Mouse (Mus musculus) midbrain, embryonic 11.5 days (tissue): Measurements from ENCODE around the gene Abhd17c. TPM values are rescaled to one million over a fixed set of nuclear protein-coding genes. Genes with fewer than 3 reads are reported as not detected.
"Not testable (repeated sequence)": the region's sequence is repeated elsewhere in the genome, so short reads cannot be mapped to it uniquely, and the experiment has no call there.

Experiments used
- ATAC-seq: fragments of 200-750 bp; cut with Nextera tagmentation; 2 replicates; pipeline ENCODE4 v1.8.0; 2017; ENCODE audit warnings: moderate TSS enrichment, moderate library complexity; ENCODE audit not compliant: low FRiP score
- DNase-seq: peaks from one replicate; pipeline ENCODE4 v3.0.0; 2015; ENCODE audit warnings: low spot score; ENCODE audit errors: missing footprints
- H3K27ac ChIP-seq: fragments of 300-500 bp; sonication (generic); 2 replicates; pipeline ENCODE4 v1.5.1; 2014; ENCODE audit warnings: low read depth, low read length
- H3K27me3 ChIP-seq: fragments of 300-500 bp; sonication (generic); 2 replicates; pipeline ENCODE4 v1.6.1; 2014; ENCODE audit warnings: mild to moderate bottlenecking, low read length, moderate library complexity, mixed read lengths; ENCODE audit not compliant: control insufficient read depth, insufficient read depth
- H3K36me3 ChIP-seq: fragments of 300-500 bp; sonication (generic); 2 replicates; pipeline ENCODE4 v1.6.1; 2014; ENCODE audit warnings: mild to moderate bottlenecking, low read length, moderate library complexity, mixed read lengths; ENCODE audit not compliant: control insufficient read depth, insufficient read depth
- H3K4me1 ChIP-seq: fragments of 300-500 bp; sonication (generic); 2 replicates; pipeline ENCODE4 v1.6.1; 2014; ENCODE audit warnings: low read length; ENCODE audit not compliant: control insufficient read depth, insufficient read depth
- H3K4me2 ChIP-seq: fragments of 300-500 bp; sonication (generic); 2 replicates; pipeline ENCODE4 v1.6.1; 2014; ENCODE audit warnings: mild to moderate bottlenecking, moderate library complexity
- H3K4me3 ChIP-seq: fragments of 300-500 bp; sonication (generic); 2 replicates; pipeline ENCODE4 v1.5.1; 2014; ENCODE audit warnings: low read depth, low read length
- H3K9ac ChIP-seq: fragments of 300-500 bp; sonication (generic); 2 replicates; pipeline ENCODE4 v1.6.1; 2014; ENCODE audit warnings: low read length
- H3K9me3 ChIP-seq: fragments of 300-500 bp; sonication (generic); 2 replicates; pipeline ENCODE4 v1.6.1; 2016; ENCODE audit warnings: low read length; ENCODE audit not compliant: control insufficient read depth
- WGBS: fragments of 180-500 bp; shearing (Covaris S2); extraction: QIAGEN DNeasy Blood & Tissue Kit; methylation state at CpG from one replicate; pipeline ENCODE4 v1.1.7; 2014; 5-methylcytosine and 5-hydroxymethylcytosine counted together
- polyA plus RNA-seq: library from polyadenylated mRNA; unstranded; fragments of >200 nt; fragmentation: Nextera tagmentation; extraction: Ambion mirVana; gene quantifications from 2 replicates; pipeline ENCODE4 v1.2.1, GENCODE M21; 2014

Gene Abhd17c
- polyA plus RNA-seq, 1 experiment from 2014 or later = 57.2 TPM

DNA sequence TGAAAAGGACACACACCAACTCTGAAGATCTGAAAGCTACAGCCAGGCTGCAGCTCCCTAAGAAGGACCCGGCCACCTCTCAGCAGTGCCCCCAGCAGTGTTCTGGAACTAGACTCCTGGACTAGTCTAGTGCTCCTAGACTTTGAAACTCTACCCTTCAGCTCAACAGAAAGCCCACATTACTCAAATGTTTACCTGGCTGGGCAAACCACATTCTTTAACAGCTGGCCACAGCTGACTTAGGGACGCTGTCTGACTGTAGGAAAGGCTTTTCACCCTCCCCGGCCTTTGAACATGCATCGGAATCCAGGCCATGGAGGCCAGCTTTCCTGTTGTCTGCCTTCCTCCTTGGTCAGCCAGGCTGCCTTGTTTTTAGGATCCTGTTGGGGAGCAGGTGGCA is 20.0 kb downstream of the Abhd17c start:
- no peak overlapping the region for H3K4me2 ChIP-seq
- H3K9me3 ChIP-seq = no peaks in the 10 kb centered on the region
- no peak overlapping the region for H3K4me3 ChIP-seq
- no peak overlapping the region for H3K27ac ChIP-seq
- H3K9ac ChIP-seq = no peak overlapping the region
- DNase-seq = no peak
- H3K27me3 ChIP-seq = no peaks in the 10 kb centered on the region
- 90% methylated on average over 4 of the region's 4 CpGs for WGBS
- no peak for ATAC-seq
- H3K36me3 ChIP-seq = no peaks in the 10 kb centered on the region
- H3K4me1 ChIP-seq = peaks cover 2% of the 10 kb centered on the region; the same call in 1 of the 2 replicates

DNA sequence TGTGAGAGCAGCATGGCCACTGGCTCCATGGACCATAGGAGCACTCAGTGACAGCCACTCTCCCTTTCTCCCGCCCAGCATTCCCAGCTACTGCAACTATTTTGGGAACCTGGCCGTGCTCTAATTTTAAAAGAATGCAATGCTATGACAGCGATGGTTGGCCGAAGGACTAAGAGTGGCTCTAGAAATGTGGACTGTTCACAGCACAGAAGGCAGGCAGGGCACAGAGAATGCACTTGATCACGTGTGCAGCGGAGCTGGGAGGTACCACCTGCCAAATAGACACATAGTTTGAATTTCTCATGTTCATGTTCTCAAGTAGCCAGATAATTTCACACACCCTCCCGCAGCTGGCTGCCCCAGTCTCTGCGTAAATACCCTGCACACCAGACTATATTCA is 23.0 kb downstream of the Abhd17c start:
- H3K4me2 ChIP-seq = no peak overlapping the region
- H3K27me3 ChIP-seq = no peaks in the 10 kb centered on the region
- WGBS = 79% methylated on average over 8 of the region's 8 CpGs
- DNase-seq = no peak
- no peak overlapping the region for H3K4me3 ChIP-seq
- no peaks in the 10 kb centered on the region for H3K36me3 ChIP-seq
- no peak overlapping the region for H3K9ac ChIP-seq
- no peak overlapping the region for H3K27ac ChIP-seq
- H3K9me3 ChIP-seq = no peaks in the 10 kb centered on the region
- H3K4me1 ChIP-seq = peaks cover 2% of the 10 kb centered on the region; the same call in 1 of the 2 replicates
- ATAC-seq = no peak

DNA sequence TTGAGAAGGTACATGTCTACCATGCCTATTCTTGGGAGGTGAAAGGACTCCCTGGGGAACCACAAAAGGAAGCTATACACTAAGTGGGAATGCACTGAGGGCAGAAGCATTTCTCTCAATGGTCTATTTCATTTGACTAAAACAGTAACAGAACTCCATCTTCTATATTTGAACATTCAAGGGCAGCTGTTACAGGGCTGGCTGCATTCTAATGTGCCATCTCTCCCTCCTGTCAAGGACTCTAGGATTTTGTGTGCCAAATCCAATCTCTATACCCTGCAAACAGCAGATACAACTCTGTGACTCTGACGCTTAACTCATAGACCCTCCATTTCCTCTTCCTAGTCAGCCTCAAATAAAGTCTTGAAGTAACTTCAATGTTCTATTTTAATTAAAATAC is 26.0 kb downstream of the Abhd17c start:
- Histone ChIP-seq H3K27ac (no peak overlapping the region), H3K4me1 (peaks cover 2% of the 10 kb centered on the region; the same call in 1 of the 2 replicates), H3K9ac (no peak overlapping the region), H3K4me2 (no peak overlapping the region), H3K27me3 (no peaks in the 10 kb centered on the region), H3K9me3 (no peaks in the 10 kb centered on the region), H3K4me3 (no peak overlapping the region), H3K36me3 (no peaks in the 10 kb centered on the region)
- DNase-seq (no peak), ATAC-seq (no peak)
- 97% methylated on average over 1 of the region's 1 CpGs for WGBS

DNA sequence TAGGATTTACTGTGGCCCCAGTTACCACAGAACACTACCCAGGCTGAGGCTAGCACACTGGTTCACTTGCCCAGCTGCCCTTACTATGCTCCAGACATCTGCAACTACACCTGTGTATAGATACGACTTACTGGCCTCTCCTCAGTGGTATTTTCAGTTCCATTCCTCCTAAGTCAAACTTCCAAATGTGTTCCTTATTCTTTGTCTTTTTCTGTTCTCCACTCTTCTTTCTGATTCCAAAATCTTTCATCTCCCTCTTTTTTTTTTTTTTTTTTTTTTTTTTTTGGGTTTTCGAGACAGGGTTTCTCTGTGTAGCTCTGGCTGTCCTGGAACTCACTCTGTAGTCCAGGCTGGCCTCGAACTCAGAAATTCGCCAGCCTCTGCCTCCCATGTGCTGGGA is 28.0 kb downstream of the Abhd17c start:
- 92% methylated on average over 3 of the region's 4 CpGs for WGBS
- H3K4me3 ChIP-seq, H3K4me1 ChIP-seq, H3K4me2 ChIP-seq, H3K27ac ChIP-seq, H3K27me3 ChIP-seq, H3K9me3 ChIP-seq, ATAC-seq, H3K36me3 ChIP-seq, H3K9ac ChIP-seq, DNase-seq: not testable (repeated sequence)

DNA sequence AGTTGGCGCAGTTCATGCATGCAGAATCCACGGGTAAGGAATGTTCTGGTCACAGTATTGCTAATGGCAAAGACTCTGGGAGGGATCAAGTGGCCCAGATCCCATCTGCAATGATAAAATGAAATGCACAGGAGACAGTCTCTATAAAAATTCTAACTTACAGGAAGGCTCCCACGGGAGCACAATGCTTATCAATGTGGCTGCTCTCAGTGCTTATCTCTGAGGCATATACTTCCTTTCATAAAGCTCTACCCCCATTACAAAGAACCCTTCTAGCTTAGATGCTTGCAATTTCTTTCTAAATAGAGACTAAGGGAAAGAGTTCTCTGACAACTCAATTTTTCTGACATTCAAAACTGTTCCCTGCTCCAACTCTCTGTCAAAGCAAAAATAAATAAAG is 29.9 kb downstream of the Abhd17c start:
- Histone ChIP-seq H3K9me3 (no peaks in the 10 kb centered on the region), H3K36me3 (no peaks in the 10 kb centered on the region), H3K4me3 (no peak overlapping the region), H3K27me3 (no peaks in the 10 kb centered on the region), H3K4me1 (peaks cover 3% of the 10 kb centered on the region; the same call in 1 of the 2 replicates), H3K4me2 (no peak overlapping the region), H3K27ac (no peak overlapping the region), H3K9ac (no peak overlapping the region)
- ATAC-seq (no peak), DNase-seq (no peak)
- WGBS = 87% methylated on average over 3 of the region's 3 CpGs

DNA sequence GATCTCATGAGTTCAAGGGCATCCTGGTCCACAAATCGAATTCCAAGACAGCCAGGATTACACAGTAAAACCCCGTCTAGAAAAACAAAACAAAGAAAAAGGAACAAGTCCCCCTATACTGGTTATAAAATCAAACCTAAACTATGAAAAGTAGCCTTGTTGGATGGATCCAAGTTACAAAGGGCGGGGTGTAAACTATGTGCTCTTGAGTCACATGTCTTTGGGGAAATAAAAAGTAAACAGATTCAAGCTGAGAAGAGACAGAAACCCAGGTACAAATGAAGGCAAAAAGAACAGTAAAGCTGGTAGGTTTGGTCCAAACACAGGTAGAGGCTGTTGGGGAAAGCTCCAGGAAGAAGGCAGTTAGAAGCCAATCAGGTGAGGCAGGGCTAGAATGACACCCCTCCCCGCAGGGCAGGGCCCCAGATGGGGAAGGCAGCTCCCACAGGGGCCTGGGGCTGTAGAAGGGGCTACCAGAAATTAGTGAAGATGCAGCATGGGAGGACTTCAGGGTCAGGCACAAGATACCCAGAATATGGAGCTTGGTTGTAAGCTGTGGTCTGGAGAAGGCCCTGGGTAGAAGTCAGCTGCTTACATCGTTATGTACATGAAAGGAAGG is 31.4 kb downstream of the Abhd17c start:
- 82% methylated on average over 5 of the region's 5 CpGs for WGBS
- Histone ChIP-seq H3K36me3 (no peaks in the 10 kb centered on the region), H3K9me3 (no peaks in the 10 kb centered on the region), H3K27me3 (no peaks in the 10 kb centered on the region), H3K4me2 (no peak overlapping the region), H3K4me1 (peaks cover 3% of the 10 kb centered on the region; the same call in 1 of the 2 replicates), H3K9ac (no peak overlapping the region), H3K27ac (no peak overlapping the region), H3K4me3 (no peak overlapping the region)
- DNase-seq = no peak
- no peak for ATAC-seq

DNA sequence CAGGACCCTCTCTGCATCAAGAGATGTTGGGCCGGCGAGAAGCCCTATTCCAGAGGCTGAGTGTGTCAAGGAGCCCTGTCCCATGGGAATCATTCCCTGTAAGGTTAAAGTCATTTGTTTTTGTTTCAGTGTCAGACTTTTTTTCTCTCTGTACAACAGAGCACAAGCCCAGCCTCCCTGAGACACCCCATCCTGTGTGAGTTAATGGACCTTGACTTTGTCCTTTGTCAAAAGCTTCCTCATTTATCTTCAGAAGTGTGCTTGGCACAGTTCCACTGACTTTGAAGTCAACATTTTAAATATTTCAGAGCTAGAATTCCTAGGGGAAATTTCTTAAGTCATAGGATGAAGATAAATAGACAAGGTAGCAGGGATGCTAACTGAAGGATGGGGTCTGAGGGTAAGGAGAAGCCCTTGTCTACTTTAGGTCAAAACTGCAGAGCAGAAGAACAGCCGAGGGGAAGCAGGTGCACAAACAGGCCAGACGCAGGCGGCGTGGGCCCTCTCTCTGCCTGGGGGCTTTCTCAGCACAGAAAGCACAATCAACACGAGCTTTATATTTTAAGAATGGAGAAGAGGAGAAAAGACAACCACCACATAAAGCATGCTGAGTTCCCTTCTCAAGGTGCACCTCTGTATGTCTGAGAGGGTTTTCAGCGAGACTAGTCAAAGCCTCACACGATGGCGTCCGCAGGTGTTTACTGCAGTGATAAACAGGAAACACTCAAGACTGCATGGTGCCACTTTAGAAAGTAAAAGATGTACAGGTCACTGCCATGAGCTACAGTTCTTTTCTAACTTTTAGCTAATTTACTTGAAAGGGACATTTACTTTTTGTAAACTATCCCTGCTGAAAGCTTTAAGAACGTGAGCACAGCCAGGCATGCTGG is 32.2 kb downstream of the Abhd17c start:
- Histone ChIP-seq H3K9ac (no peak overlapping the region), H3K27ac (no peak overlapping the region), H3K27me3 (no peaks in the 10 kb centered on the region), H3K9me3 (no peaks in the 10 kb centered on the region), H3K4me3 (no peak overlapping the region), H3K4me2 (no peak overlapping the region), H3K36me3 (no peaks in the 10 kb centered on the region), H3K4me1 (peaks cover 3% of the 10 kb centered on the region; the same call in 1 of the 2 replicates)
- ATAC-seq (no peak), DNase-seq (no peak)
- 80% methylated on average over 12 of the region's 12 CpGs for WGBS

DNA sequence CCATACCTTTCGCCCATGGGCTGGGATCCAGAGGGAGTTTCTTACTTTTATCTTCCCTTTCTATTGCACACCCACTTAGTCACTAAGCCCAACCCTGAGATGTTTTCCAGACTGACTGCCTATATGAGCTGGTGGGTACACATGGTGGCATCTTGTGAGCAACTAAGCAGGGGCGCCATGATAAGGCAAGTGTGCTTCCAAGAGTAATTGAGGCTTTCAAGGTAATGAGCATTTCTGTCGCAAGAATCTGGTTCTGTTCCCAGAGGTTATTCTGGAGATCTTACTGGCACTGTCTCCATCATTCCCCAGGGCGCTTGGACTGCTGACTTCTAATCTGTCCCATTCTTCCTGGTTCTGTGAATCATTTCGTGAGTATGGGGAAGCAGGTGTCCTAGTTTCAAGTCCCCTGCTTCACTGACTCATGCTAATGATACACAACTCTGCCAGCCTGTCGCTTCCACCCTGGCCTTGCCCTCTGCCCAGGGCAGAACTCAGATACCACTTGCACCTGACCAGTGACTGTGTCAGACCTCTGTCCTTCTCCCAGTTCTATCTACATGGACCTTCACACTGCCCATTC is 34.1 kb downstream of the Abhd17c start:
- no peak overlapping the region for H3K4me3 ChIP-seq
- WGBS = 94% methylated on average over 6 of the region's 6 CpGs
- H3K36me3 ChIP-seq = no peaks in the 10 kb centered on the region
- no peak overlapping the region for H3K4me2 ChIP-seq
- peaks cover 5% of the 10 kb centered on the region; the same call in 1 of the 2 replicates for H3K4me1 ChIP-seq
- no peaks in the 10 kb centered on the region for H3K9me3 ChIP-seq
- H3K27me3 ChIP-seq = no peaks in the 10 kb centered on the region
- no peak for DNase-seq
- no peak for ATAC-seq
- H3K9ac ChIP-seq = no peak overlapping the region
- no peak overlapping the region for H3K27ac ChIP-seq
